Mouse (Mus musculus): ENCODE measurements at regions not wholly inside any gene's neighbourhood (a gene's known extent, or its start where the extent isn't known, plus 50 kb on each side); places are given as distances from the start of the nearest gene placed in this dataset.

DNA sequence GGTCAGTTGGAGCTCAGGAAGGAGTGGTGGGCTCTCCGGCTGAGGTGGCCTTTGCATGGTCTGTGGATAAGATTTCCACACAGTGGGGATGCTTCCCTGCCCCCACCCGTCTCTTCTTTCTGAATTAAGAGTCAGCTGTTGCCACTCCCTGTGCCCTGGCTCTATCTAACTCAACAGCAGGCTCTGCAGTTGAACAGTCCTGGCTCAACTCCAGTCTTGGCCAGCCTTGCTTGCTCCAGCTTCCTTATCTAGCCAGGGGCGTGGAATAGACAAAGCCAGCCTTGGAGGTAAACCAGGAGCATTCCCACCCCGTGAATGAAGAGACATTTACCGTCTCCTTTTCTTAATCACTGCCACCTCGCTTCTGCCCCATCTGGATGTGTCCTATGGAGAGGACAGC lies 89.7 kb downstream of the Mn1 start:
- peak; percentile 56 for DNase-seq (ENCODE audit: low spot score)

GRCm38 (mm10) chr5:111507332-111507731 lies 90.2 kb downstream of the Mn1 start:
- DNase-seq (ENCODE audit: low spot score) = no peak

GRCm38 (mm10) chr5:111509014-111509561 lies 91.9 kb downstream of the Mn1 start:
- peak; percentile 72 for DNase-seq (ENCODE audit: low spot score)

DNA sequence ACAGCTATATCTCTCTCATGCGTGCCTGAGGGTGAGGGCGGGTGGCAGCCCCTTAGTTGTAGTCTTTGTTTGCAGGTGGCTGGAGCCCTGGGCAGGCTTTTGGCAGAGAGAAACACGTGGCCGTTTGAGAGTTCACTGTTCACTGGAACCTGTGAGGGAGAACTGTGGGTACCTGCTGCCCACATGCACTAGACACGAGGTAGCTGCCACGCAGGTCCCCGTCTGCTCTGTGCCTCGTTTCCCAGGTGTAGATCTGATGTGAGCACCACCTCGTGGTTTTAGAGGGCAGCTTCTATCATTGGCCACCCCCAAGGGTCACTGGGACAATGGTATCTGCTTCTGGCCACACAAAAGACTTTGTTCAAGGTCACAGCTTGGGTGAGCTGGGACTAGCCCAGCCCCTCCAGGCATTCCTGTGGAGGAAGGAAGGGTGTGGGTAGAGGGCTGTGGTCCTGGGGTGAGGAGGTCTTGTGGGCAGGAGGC lies 92.5 kb downstream of the Mn1 start:
- DNase-seq (ENCODE audit: low spot score) = no peak

DNA sequence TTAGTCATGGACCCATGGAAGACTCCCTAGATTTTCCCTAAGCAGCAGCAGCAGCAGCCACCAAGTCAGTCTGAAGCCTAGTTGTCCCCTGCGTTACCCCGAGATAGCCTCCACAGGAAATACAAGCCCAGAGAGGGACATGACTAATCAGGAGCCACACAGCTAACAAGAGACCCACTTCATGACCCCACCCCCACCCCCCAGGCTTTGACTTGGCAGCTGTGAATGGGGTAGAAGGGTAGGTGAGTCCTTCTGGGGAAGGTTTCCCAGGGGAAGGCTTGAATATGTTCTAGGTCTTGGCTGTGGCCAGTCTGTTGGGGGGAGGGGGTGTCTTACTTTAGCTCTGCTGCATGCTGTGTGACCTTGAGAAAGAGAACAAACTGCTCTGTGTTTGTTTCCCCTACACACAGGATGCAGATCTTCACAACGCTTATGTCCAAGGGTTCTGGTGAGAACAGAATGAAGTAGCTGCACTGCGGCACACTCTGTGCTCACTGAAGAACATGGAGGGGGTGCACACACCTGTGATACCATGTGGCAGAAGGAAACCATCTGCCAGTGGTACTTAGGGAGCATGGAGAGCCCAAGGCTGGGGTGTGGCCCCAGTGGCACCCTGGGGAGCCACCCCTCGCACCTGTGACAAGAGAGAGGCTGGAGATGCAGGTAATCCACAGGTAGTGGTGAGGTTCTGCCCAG lies 93.2 kb downstream of the Mn1 start:
- DNase-seq (ENCODE audit: low spot score) = no peak

DNA sequence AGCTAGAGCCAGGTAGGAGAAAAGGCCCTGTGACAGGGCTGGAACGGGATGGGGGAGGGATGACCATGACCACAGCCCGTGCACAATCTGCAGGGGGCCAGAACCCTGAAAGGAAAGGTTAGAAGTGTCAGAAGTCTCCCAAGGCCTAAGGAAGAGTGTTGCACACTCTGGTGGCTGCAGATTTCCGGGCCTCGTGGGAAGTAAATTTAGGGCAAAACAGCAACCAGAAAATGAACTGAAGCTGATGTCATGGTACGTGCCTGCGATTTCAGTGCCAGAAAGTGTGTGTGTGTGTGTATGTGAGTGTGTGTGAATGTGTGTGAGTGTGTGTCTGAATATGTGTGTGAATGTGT lies 93.7 kb downstream of the Mn1 start:
- no peak for DNase-seq (ENCODE audit: low spot score)

DNA sequence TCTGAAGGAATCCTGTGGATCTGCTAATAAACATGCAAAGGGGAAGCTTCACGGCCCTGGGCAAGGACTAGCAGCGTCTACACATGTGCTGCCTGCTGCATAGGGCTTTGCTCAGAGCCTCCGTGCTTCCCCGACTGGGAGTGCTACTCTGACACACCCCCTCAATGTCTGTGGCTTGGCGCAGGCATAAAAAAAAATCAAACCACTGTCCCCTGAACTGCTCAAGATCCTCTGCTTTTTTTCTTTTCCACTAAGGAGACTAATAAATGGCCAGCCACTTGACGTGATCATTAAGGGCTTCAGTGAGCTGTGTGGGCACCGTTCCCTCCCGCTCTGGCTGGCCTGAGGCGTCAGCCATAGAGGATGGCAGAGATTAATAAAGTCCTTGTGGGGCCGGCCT lies 94.8 kb downstream of the Mn1 start:
- no peak for DNase-seq (ENCODE audit: low spot score)

GRCm38 (mm10) chr5:111513976-111514375 lies 96.8 kb downstream of the Mn1 start:
- no peak for DNase-seq (ENCODE audit: low spot score)

DNA sequence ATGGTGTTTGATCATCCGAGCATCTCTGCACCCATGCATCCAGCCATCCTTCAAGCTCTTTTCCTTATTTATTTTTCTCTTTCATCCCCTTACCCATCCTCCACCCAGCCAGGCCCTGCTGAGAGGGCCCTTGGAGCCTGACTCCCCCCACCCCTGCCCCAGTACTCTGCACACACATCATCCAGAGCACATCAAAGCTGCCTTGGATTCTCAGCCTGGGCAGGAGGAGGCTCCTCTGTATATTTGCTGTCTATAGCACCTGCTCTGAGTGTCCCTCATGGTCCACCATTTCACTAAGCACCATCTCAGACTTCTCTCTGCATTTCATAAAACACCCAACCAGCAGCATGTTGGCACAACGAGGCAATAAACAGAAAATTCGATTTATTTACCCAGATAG lies 101.9 kb downstream of the Mn1 start:
- DNase-seq (ENCODE audit: low spot score) = no peak

DNA sequence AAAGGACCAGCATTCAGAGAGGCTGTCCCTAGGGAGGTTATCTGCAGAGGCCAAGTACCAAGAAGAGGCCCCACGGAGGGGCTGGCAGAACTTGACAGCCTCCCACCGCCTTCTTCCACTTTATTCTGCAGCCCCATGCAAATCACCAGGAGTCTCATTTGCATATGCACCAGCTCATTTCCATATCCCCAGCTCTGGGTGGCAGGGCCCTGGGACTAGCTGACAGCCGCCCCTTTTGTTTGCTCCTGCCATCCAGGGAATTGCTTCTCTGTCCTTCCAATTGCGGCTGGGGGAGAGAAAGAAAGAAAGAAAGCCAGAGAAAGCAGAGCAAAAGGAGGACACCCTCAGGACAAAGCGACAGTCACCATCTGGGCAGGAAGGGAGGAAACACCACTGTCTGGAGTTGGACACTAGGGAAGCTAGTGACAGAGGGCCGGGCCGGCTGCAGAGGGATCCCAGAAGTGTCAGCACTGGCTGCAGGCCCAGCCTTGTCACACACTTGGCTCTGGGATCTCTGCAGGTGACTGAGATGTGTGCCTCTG lies 102.4 kb downstream of the Mn1 start:
- DNase-seq (ENCODE audit: low spot score) = no peak

DNA sequence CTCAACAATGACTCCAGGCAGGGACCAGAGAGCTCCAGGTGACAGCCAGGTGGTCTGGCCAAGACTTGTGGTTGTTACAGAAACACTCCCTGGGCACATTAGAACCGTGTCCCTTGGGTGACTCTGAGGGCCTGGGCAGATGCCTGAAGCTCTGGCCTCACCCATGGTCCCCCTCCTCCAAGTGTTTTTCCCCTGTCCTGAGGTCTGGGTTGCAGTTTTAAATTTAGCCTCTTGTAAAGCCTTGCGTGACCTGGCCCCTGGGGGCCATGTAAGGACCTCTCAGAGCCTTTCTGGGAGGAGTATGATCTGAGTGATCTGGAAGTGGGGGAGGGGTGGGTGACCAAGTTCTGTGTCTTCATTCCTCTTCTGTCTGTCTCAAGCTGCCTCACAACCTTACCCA lies 104.7 kb downstream of the Mn1 start:
- no peak for DNase-seq (ENCODE audit: low spot score)

GRCm38 (mm10) chr5:111522586-111522985 lies 105.4 kb downstream of the Mn1 start:
- DNase-seq (ENCODE audit: low spot score) = no peak

GRCm38 (mm10) chr5:111527741-111528140 lies 110.6 kb downstream of the Mn1 start:
- DNase-seq (ENCODE audit: low spot score) = no peak

DNA sequence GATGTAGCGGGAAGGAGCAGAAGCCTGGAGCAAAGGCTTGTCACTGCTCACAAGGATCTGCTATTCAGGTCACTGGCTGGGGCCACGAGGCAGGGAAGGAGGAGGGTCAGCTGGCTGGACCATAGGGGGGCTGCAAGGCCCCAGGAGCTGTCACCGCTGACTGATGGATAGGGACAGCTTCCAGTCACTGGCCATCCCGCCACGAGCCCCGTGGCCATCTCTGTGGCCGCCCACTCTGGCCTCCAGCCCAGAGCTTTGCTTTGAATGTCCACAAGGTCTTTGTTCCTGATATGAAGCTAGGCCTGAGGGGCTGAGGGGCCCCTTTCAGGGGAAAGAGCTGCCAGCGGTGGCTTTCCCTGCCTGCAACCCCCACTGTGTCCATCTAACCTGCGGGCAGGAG lies 111.9 kb downstream of the Mn1 start:
- no peak for DNase-seq (ENCODE audit: low spot score)

GRCm38 (mm10) chr5:111530628-111531524 lies 113.7 kb downstream of the Mn1 start:
- DNase-seq (ENCODE audit: low spot score) = no peak

GRCm38 (mm10) chr5:111532446-111533035 lies 115.4 kb downstream of the Mn1 start:
- DNase-seq (ENCODE audit: low spot score) = no peak

DNA sequence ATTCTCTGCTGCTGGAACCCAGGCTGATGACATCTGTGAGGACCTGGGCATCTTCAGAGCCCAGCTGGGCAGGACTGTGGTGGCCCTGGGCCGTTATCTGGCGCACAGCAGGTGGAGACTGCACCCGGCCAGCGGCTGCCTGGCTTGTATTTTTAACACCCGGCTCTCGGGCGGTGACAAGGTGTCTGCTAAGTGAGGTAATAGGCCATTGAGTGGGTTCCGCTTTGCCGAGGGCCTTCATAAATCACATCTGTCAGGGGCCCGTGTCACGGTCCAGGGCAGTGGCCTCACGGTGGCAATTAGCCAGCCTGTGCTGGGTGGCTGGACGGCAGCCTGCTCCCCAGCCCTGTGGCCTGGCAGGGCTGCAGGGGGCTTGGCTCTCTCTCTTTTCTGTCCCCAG lies 118.8 kb downstream of the Mn1 start:
- no peak for DNase-seq (ENCODE audit: low spot score)

- no peak for DNase-seq (ENCODE audit: low spot score)
Measured at GRCm38 (mm10) chr5:111538560-111539450, 121.6 kb downstream of the Mn1 start.

GRCm38 (mm10) chr5:111540486-111540885 lies 123.3 kb downstream of the Mn1 start:
- DNase-seq (ENCODE audit: low spot score) = no peak

DNA sequence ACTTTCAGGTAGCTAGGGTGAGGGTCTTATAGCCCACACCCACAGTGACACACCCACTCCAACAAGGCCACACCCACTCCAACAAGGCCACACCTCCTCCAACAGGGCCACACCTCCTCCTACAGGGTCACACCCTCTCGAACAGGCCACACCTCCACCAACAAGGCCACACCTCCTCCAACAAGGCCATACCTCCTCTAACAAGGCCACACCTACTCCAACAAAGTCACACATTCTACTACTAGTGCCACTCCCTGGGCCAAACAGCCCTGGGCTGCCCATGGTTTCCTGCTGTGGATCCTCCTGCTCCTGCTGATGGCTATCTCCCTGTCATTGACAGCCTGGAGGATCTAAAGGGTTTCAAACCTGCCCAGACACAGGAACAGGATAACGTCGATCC lies 124.9 kb downstream of the Mn1 start:
- no peak for DNase-seq (ENCODE audit: low spot score)

DNA sequence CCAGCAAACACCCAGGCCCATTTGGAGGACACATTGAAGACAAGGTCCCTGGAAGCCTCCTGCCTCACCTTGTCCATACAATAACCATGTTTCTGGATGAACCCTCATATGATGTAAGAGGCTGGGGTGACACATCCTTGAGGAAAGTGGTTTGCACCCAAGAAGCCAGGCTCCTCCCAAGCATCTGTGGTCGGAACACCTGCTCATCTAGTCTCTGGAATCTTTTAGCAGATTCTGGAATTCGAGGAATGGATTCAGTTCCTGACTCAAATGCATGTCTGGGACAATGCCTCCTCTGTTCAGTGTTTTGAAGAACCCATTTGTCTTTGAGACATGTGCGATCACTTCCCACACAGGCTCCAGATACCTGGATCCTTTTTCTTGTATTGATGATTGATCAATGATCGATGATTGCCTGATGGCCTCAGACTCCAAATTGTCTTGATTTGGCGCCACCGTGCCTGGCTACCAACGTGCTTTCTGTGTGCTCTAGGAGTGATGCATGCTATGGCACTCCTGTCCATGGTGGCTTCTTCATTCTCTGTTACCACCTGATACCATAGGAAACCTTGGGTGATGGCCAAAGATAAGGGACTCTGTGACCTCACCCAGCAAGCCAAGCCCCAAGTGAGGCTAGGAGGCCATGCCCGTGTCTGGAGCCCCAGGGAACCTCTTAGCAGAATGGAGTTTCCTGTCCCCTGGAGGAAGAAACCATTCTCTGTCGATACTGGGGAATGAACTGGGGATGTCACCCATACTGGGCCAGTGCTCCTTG lies 126.7 kb downstream of the Mn1 start:
- no peak for DNase-seq (ENCODE audit: low spot score)
